Mouse (Mus musculus) intestine, embryonic 16.5 days (tissue): ENCODE results near the gene Sgk1. TPM values are rescaled to one million over a fixed set of nuclear protein-coding genes. Genes with fewer than 3 reads are reported as not detected.
A peak's percentile ranks its signal among the peaks of the same experiment; 100 is the strongest.

Source experiments
- ATAC-seq: fragments of 200-750 bp; cut with Nextera tagmentation; 2 replicates; pipeline ENCODE4 v1.8.0; 2017; ENCODE audit warnings: moderate TSS enrichment, moderate library complexity
- H3K27ac ChIP-seq: fragments of 300-500 bp; sonication (generic); 2 replicates; pipeline ENCODE4 v1.5.1; 2014; ENCODE audit warnings: mild to moderate bottlenecking, low read length
- H3K27me3 ChIP-seq: fragments of 300-500 bp; sonication (generic); replicated peaks from 2 replicates; pipeline ENCODE4 v1.6.1; 2014; ENCODE audit warnings: low read length, control low read depth, mixed read lengths; ENCODE audit not compliant: control insufficient read depth, insufficient read depth
- H3K36me3 ChIP-seq: fragments of 300-500 bp; sonication (generic); 2 replicates; pipeline ENCODE4 v1.6.1; 2014; ENCODE audit warnings: low read length, control low read depth; ENCODE audit not compliant: control insufficient read depth, insufficient read depth
- H3K4me1 ChIP-seq: fragments of 300-500 bp; sonication (generic); 2 replicates; pipeline ENCODE4 v1.6.1; 2014; ENCODE audit warnings: low read length, control low read depth, mixed read lengths; ENCODE audit not compliant: control insufficient read depth, insufficient read depth
- H3K4me2 ChIP-seq: fragments of 300-500 bp; sonication (generic); 2 replicates; pipeline ENCODE4 v1.6.1; 2014; ENCODE audit warnings: low read depth, low read length, control low read depth
- H3K4me3 ChIP-seq: fragments of 300-500 bp; sonication (generic); 2 replicates; pipeline ENCODE4 v1.5.1; 2014; ENCODE audit warnings: mild to moderate bottlenecking, low read length
- H3K9ac ChIP-seq: fragments of 300-500 bp; sonication (generic); 2 replicates; pipeline ENCODE4 v1.6.1; 2014; ENCODE audit warnings: low read depth, low read length
- H3K9me3 ChIP-seq: fragments of 300-500 bp; sonication (generic); 2 replicates; pipeline ENCODE4 v1.6.1; 2016; ENCODE audit warnings: low read length, control low read depth; ENCODE audit not compliant: control insufficient read depth
- WGBS: fragments of 180-500 bp; shearing (Covaris S2); extraction: QIAGEN DNeasy Blood & Tissue Kit; methylation state at CpG from one replicate; pipeline ENCODE4 v1.1.7; 2014; 5-methylcytosine and 5-hydroxymethylcytosine counted together
- polyA plus RNA-seq: library from polyadenylated mRNA; unstranded; fragments of >200 nt; fragmentation: Nextera tagmentation; extraction: Ambion mirVana; gene quantifications from 2 replicates; pipeline ENCODE4 v1.2.1, GENCODE M21; 2015

Sgk1 gene
- polyA plus RNA-seq, 1 experiment from 2014 or later: 35.1 TPM

DNA sequence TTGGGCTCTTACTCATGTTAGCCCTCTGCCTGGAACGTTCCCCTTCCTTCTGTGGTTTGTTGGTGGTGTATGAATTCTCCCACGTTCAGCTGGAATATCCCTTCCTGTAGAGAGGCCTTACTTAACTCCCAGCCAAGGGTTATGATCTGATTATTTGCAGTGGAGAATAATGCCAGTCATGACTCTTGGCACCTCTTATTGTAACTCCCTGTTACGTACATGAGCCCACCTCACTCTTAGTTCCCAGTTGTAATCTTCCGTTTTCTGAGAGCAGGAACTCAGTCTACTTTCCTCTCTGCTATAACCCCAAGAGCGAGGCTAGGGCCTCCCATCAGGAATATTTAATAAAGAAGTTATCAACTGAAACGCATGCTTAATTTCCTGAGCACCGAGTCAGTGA is 26.6 kb upstream of the Sgk1 start:
- 88% methylated on average over 7 of the region's 7 CpGs for WGBS

DNA sequence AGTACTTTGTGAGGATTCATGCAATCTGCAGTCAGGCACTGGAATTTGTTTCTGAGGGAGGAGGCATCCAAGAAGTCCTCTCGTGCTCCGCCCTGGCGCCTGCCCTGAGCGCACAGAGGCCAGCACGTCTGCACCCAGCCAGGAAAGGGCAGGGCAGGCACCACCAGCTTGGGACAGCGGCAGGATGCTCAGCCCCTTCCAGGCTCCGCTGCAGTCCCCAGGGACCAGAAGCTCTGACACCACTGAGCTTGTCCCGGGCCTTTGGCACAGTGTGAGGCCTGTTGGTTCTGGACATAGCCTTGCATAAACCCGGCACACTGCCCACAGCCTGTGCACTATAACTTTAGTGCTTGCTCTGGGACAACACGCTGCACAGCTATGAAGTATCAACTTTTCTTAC is 24.3 kb upstream of the Sgk1 start:
- Histone ChIP-seq H3K4me1 (peaks cover 5% of the 10 kb centered on the region; the same call in 1 of the 2 replicates), H3K4me3 (no peak overlapping the region), H3K36me3 (no peaks in the 10 kb centered on the region), H3K9me3 (no peaks in the 10 kb centered on the region), H3K9ac (no peak overlapping the region), H3K27ac (no peak overlapping the region), H3K4me2 (no peak overlapping the region), H3K27me3 (no peaks in the 10 kb centered on the region)
- 70% methylated on average over 10 of the region's 10 CpGs for WGBS
- ATAC-seq: peak; percentile 36; the same call in 1 of the 2 replicates

More for the DNA sequence above, 26.6 kb upstream of the Sgk1 start:
- ATAC-seq: no peak
- Histone ChIP-seq H3K36me3 (no peaks in the 10 kb centered on the region), H3K27me3 (no peaks in the 10 kb centered on the region), H3K9me3 (no peaks in the 10 kb centered on the region), H3K27ac (no peak overlapping the region), H3K4me2 (no peak overlapping the region), H3K4me1 (peaks cover 8% of the 10 kb centered on the region; the same call in 1 of the 2 replicates), H3K9ac (no peak overlapping the region), H3K4me3 (no peak overlapping the region)

DNA sequence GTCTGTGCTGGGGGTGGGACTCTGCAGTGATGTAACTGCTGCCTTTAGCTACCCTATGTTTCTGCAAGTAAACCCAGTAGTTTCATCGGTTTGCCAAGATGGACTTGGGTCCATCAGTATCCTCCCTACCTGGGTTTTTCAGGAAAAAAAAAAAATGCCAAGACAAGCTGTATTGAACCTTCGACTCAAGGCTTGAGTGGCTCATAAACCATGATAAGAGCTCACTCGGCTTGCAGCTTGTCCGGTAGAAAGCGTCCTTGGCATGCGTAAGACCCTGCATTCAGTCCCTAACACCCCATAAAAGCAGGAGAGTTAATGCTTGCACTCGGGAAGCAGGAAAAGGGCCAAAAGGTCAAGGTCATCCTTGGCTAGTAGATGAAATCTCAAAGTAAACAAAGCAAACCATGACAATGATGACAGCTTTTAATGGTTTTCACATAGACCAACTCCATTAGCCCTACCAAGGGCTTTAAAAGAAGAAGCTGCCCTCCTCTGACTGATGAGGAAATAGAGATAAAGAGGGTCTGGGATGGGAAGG is 23.5 kb upstream of the Sgk1 start:
- H3K36me3 ChIP-seq: no peaks in the 10 kb centered on the region
- H3K9me3 ChIP-seq: no peaks in the 10 kb centered on the region
- H3K4me1 ChIP-seq: peaks cover 5% of the 10 kb centered on the region; the same call in 1 of the 2 replicates
- no peak overlapping the region for H3K9ac ChIP-seq
- ATAC-seq: peak; percentile 59
- no peak overlapping the region for H3K4me3 ChIP-seq
- 46% methylated on average over 7 of the region's 7 CpGs for WGBS
- H3K4me2 ChIP-seq: no peak overlapping the region
- no peak overlapping the region for H3K27ac ChIP-seq
- H3K27me3 ChIP-seq: no peaks in the 10 kb centered on the region

DNA sequence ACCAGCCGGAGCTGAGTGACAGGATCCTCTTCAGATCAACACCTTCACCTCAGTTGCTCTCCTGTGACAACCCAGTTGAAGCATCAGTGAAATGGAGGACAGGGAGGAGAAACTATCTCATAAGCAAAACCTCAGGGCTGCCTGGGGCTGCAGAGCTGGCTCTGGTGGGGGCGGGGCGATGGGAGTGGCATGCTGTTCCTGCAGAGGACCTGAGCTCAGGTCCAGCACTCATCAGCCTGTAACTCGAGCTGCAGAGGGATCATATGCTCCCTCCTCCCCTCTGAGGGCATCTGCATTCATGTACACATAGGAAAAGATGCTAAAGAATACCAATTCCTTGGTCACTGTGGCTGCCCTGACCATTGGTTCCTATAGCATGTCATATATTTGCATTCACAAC is 15.5 kb upstream of the Sgk1 start:
- H3K9ac ChIP-seq: no peak overlapping the region
- no peaks in the 10 kb centered on the region for H3K27me3 ChIP-seq
- no peak overlapping the region for H3K4me3 ChIP-seq
- 37% methylated on average over 4 of the region's 4 CpGs for WGBS
- no peaks in the 10 kb centered on the region for H3K36me3 ChIP-seq
- no peak for ATAC-seq
- H3K27ac ChIP-seq: no peak overlapping the region
- H3K4me1 ChIP-seq: no peaks in the 10 kb centered on the region
- H3K9me3 ChIP-seq: no peaks in the 10 kb centered on the region
- H3K4me2 ChIP-seq: no peak overlapping the region

DNA sequence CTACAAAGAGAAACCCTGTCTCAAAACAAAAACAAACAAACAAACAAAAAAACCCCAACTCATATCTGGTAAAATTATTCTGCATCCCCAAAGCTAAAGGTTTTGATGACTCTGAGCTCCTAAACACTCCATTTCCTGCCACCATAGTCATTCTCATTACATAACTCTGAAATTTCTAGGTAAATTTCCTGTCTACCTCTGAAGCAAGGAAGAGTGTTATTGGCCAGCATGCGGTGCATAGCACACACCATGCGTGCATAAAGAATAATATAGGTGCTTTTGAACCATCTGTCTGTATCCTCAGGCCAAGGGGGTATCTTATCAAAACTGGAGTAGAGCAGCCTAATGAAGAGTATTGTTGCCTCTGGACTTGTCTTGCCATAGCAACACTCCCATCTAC is 13.8 kb upstream of the Sgk1 start:
- Histone ChIP-seq H3K27ac (no peak overlapping the region), H3K36me3 (no peaks in the 10 kb centered on the region), H3K4me2 (no peak overlapping the region), H3K4me1 (no peaks in the 10 kb centered on the region), H3K9me3 (no peaks in the 10 kb centered on the region), H3K9ac (no peak overlapping the region), H3K27me3 (no peaks in the 10 kb centered on the region), H3K4me3 (no peak overlapping the region)
- 85% methylated on average over 2 of the region's 2 CpGs for WGBS
- no peak for ATAC-seq

DNA sequence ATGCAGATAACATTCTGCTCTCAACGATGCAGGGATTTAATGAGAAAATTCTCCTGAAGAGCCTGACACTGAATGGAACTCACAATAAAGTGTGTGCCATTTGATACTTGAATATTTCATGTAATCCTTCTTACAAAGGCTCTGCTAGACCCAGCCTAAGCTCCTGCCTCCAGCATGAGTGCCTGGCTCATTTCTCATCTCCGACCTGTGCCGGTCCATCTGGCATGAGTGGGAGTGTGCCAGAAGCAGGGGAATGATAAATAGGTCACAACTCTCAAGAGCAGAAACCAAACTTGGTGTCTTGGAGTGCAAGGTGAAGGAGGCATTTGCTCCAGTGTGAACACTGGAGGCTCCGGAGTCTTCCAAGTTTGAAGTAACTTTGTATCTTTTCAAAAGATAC is 13.4 kb upstream of the Sgk1 start:
- no peaks in the 10 kb centered on the region for H3K9me3 ChIP-seq
- H3K9ac ChIP-seq: no peak overlapping the region
- no peak overlapping the region for H3K27ac ChIP-seq
- H3K4me2 ChIP-seq: no peak overlapping the region
- no peaks in the 10 kb centered on the region for H3K27me3 ChIP-seq
- no peaks in the 10 kb centered on the region for H3K36me3 ChIP-seq
- 61% methylated on average over 4 of the region's 4 CpGs for WGBS
- H3K4me3 ChIP-seq: no peak overlapping the region
- ATAC-seq: no peak
- no peaks in the 10 kb centered on the region for H3K4me1 ChIP-seq

DNA sequence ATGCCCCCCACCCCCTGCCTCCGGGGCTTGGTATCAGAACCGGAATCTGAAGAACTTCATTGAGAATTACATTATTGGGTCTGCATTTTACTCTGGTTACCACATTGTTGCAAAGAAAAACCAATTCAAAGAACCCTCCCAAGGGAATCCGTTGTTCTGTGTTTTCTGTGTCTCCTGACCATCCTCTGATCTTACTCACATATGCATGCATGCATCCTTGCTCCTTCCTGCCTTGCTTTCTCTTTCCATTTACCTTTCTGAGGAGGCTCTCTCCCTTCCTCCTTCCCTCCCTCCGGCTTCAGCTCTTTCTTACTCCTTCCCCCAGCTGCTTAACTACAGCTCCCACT is 174 bp upstream of the Sgk1 start:
- Histone ChIP-seq H3K36me3 (no peaks in the 10 kb centered on the region), H3K27ac (no peak overlapping the region), H3K9ac (peak overlapping the region; percentile 49; the same call in 1 of the 2 replicates), H3K9me3 (no peaks in the 10 kb centered on the region), H3K4me3 (peak overlapping the region; percentile 50), H3K4me2 (peak overlapping the region; percentile 77), H3K27me3 (peaks cover 9% of the 10 kb centered on the region; the same call in 1 of the 2 replicates), H3K4me1 (peaks cover 15% of the 10 kb centered on the region)
- ATAC-seq: no peak
- 37% methylated on average over 4 of the region's 4 CpGs for WGBS

DNA sequence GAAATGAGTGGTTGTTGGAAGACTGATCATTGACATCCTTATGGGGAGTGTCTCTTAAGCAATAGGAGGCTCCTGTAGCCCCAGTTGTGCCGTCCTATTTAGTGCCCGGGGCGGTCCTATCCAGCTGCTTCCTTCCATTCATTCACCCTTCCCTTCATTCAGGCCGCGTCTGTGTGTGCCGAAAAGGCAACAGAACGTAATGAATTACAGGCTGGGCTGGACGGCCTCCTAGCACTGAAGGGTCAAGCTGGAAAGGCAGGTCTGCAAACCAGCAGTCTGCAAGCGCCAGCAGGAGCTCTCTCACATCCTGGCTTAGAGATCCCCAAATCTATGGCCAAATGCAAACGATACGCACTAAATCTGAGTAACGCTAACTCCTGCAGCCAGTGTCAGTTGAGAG is 1.6 kb downstream of the Sgk1 start:
- Histone ChIP-seq H3K9ac (no peak overlapping the region), H3K9me3 (no peaks in the 10 kb centered on the region), H3K27me3 (peaks cover 9% of the 10 kb centered on the region; the same call in 1 of the 2 replicates), H3K27ac (no peak overlapping the region), H3K4me2 (no peak overlapping the region), H3K4me1 (peaks cover 15% of the 10 kb centered on the region), H3K4me3 (no peak overlapping the region), H3K36me3 (no peaks in the 10 kb centered on the region)
- no peak for ATAC-seq
- 10% methylated on average over 12 of the region's 12 CpGs for WGBS

DNA sequence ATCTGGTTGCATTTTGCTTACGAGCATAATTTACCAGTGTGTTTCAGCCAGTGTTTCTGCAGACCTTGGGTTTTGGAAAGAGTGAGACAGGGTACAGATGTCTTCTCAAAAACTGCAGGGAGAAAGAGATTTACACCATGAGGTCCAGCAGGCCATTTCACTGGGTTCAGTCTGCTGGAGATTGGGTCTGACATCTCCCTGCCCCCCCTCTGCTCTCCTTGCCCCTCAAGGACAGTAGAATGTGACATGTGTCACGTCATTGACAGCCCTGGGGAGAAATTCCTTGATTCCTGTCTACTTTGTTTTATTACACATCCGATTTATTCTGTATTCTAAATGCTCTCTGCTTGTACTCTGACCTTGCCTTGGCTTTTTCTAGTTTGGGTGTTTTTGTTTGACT is 2.5 kb downstream of the Sgk1 start:
- 68% methylated on average over 3 of the region's 3 CpGs for WGBS
- Histone ChIP-seq H3K4me1 (peaks cover 15% of the 10 kb centered on the region), H3K4me2 (no peak overlapping the region), H3K27me3 (peaks cover 9% of the 10 kb centered on the region; the same call in 1 of the 2 replicates), H3K4me3 (no peak overlapping the region), H3K36me3 (no peaks in the 10 kb centered on the region), H3K27ac (no peak overlapping the region), H3K9ac (no peak overlapping the region), H3K9me3 (no peaks in the 10 kb centered on the region)
- ATAC-seq: no peak

DNA sequence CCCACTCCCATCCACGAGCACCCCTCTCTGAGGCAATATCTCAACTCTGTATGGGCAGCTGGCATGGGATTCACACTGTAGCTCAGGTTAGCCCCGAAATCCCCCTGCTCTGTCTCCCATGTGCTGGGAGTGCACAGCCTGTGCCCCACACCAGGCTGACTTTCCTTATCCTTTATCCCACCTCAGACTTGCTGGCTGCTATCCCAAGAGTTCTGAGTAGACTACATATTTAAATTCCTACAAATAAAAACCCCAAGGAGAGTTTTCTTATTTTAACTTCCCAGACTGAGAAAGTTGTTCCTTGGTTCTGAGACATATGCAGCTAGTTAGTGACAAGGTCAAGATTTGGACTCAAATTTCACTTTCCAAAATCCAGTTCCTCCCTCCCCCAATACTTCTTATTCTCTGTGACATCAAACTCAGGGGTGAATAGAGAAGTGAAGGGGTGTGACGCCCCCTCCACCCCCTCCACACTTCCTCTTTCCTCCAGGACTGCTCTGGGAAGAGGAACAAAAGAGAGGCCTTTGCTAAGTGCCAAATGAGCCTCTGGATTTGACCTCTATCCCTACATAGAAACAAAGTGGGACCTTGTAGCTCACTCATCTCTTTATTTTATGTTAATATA is 7.3 kb downstream of the Sgk1 start:
- Histone ChIP-seq H3K9me3 (no peaks in the 10 kb centered on the region), H3K4me2 (no peak overlapping the region), H3K4me3 (no peak overlapping the region), H3K9ac (no peak overlapping the region), H3K36me3 (no peaks in the 10 kb centered on the region), H3K4me1 (no peaks in the 10 kb centered on the region), H3K27me3 (no peaks in the 10 kb centered on the region), H3K27ac (no peak overlapping the region)
- 76% methylated on average over 3 of the region's 3 CpGs for WGBS
- ATAC-seq: no peak
